Mouse (Mus musculus) frontal cortex, adult 2 months (tissue): Measurements from ENCODE around the gene Cox7b2. TPM values are rescaled to one million over a fixed set of nuclear protein-coding genes. Genes with fewer than 3 reads are reported as not detected.
A peak's percentile ranks its signal among the peaks of the same experiment; 100 is the strongest.
"Not testable (repeated sequence)": the region's sequence is repeated elsewhere in the genome, so short reads cannot be mapped to it uniquely, and the experiment has no call there.

Source experiments
- DNase-seq, 2 experiments: peaks; one replicate each; pipeline ENCODE4 v3.0.0; 2022; ENCODE audit warnings: low spot score in 1 of 2; ENCODE audit errors: extremely low spot score in 1 of 2
- polyA plus RNA-seq: library from polyadenylated mRNA; depleted of rRNA; stranded (reverse); fragments of >200 nt; gene quantifications from 2 replicates; pipeline ENCODE4 v1.2.3, GENCODE M21; 2012; rRNA removed

Gene Cox7b2
- 0.67 and 1.1 TPM in 2 replicates for polyA plus RNA-seq

DNA sequence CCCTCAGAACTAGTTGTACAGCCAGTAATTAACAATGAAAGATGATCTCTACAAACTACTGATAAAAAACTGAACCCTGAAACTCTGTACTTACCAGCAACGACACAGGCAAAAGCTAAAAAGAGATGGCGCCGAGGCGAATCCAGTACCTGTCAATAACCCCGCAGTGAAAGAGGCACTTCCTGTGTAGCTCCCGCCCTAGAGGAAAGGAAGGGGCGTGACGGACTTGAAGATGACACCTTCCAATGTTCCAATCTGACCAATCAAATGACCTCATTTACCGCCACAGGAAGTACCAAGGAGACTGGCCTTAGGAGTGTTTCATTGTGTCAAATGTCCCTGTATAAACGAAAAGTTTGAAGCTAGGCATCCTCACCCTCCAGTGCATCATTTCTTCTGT lies at the start of gene Cox7b2:
Cox7b2 (minus strand) TSS at position 127 of the 400 bp plus-strand sequence.
- DNase-seq = no peak

DNA sequence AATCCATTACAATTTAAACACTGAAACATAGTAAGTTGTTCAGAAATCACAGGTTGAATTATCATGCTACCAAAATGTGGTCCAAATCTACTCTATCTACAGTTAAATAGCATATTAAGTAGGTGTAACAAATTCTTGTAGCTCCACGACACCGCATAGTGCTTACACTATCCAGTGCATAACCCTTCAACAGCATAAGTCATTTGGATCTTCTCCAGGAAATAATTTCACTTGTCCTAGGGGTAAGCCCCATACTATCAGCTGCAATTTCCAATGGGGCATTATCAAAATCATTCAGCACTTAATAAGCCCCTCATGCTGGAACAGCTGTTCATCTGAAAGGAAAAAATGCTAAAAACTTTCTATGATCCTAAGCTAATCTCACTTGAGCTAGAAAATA lies 47.3 kb upstream of the Cox7b2 start:
- no peak for DNase-seq

DNA sequence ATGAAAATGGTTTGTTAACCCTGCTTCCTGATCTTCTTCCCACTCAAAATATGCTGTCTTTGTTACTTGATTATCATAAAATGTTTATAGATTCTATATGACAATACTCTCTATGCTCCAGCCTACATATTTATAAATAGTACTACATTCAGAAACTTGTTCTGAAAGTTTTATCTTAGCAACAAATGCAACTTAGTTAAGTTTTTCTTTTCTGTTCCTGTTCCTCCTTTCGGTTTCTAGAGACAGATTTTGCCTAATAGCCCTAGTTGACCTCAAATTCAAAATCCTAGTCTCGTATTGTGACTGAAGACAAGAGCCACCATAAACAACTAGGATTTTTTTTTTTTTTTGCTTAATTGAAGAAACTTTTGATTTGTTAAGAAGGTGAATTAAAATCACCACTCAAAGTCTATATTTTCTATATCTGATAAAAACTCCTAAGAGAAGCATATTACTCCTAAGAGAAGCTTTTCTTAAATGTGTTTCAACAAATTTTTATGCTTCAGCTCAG lies 45.8 kb upstream of the Cox7b2 start:
- DNase-seq = no peak

DNA sequence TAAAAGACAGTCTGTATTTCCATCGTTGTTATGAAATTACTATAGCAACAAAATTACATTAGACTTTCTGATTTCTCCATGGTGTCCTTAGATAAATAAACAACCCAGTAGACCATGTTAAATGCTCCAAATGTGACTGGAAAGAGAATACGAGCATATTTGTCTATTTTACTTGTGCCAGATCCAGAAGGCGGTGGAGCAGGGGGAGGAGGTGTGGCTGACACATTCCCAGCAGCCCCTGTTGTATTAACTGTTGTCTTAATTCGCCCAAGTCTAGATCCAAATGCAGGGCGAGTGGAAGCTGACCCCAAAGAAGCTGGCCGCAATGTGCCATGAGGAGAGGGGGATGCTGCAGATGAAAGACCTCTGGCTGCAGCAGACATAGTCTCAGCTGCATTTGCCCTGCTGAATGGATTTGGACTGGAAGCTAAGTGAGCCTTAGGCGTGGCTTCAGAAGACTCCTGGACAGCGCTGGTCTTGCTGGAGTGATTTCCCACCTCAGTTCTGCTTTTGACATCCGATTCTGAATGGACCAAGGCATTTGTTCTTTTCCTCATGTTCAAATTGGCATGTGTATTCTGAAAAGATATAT lies 23.7 kb upstream of the Cox7b2 start:
- no peak for DNase-seq

DNA sequence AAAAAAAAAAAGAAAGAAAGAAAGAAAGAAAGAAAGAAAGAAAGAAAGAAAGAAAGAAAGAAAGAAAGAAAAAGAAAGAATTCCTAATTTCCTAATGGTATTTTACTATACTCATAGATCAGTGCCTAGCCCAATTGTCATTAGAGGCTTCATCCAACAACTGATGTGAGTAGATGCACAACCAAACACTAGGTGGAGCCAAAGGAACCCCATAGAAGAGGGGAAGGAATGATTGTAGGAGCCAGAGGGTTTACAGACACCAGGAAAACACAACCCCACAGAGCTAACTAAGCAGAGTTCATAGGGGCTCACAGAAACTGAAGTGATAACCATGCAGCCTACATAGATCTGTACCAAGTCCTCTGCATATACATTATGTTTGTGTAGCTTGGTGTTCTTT lies 2.5 kb downstream of the Cox7b2 start:
- peak in 1 of 2 experiments; percentile 44 for DNase-seq

DNA sequence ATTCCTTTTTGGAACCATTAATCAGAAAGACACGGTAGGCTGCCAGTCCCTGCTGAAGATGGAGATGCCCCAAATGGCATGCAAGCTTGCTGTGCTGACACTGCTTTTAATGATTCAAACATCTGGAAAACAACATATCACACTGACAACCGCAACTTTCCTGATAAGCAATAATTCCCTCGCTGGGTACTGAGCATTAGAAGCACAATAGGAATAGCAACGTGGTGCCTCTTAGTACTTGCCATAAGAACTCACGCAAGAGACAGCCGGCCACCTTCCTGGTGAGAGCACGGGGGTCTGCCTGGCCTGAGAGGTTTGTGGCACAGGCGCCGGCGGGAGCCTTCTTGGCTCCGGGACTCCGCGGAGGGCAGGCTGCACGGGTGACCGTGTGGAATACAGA lies 22.5 kb downstream of the Cox7b2 start:
- DNase-seq = not testable (repeated sequence)

DNA sequence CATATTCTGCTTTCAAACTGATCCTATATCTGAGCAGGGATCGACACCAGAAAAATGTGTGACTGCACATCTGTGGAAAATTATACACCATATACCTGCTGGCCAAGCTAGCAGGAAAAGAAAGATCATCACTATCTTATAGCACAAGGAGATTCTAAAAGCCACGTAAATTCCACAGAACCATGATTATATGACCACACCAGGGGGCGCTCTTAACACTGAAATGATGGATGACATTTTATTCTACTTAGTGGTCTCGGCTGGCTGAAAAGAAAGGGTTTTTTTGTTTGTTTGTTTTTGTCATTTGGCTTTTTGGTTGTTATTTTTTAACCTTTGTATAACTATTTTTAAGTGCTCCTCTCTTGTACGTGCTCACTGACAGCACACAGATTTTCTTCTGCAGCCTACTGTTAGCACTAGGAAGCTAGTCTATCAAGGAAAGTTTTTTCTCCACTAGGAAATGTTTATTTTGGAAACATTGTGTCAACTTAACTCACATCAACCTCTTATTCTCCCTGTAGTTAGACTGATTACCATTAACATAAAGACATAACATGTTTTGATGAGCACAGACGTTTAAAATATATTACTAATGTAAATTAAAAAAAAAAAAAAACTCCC lies 45.8 kb downstream of the Cox7b2 start:
- DNase-seq = peak; percentile 49 to 92

DNA sequence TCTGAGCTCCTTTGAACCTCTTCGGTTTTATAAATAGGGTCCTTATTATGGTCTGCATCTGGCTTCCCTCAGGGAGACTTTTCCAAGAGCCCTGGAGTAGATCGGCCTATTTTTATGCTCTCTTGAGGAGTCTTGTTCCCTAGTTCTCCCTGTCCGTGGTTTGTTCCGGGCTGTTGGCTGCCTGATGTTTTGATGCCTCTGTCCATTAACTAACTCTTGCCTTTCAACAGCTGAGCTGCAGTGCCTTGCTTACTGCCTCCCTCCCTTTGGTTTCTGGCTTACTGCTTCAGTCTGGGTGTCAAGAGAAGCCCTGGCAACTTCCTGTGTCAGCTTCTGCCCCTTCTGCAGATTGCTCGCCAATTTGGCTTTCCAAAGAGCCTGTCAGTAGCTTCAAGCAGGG lies 52.4 kb downstream of the Cox7b2 start:
- DNase-seq = peak in 1 of 2 experiments; percentile 12

DNA sequence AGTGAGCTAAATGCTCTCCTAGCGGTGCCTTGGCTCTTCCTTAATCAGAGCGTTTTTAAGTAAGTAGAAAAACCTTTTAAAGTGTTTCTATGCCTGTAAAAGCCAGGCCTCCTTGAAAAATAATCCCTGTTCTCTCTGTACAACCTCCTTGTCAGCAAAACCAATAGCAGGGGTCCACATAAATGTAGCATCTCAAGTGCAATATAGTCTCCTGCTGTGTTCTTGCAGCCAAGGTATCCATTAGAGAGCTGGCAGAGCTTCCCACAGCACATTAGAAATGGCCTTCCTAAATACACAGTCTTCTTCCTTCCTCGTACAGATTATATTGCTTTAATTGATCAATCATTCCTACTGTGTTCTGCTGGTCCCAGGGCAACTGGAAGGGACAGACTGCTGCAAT lies 91.0 kb downstream of the Cox7b2 start:
- DNase-seq = no peak

DNA sequence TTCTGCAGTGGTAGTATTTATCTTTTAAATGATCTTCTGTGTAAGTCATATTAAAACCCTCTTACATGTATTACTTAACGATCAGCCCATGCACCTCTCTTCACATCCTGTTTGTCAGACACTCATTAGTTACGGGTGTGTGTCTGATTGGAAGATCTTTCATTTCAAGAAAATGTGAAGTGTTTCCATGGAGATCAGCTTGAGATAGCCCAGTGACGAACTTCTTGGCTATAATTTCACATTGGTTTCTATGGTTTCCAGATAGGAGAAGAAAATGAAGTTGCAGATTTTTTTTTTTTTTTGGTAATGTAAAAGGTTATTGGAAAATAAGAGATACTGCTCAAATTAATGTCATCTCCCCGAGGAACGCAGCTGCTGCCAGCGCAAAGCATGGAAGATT lies 107.8 kb downstream of the Cox7b2 start:
- peak; percentile 19 to 63 for DNase-seq

Other genes starting within 250 kb of the Cox7b2 start
- gene Gabrb1, start 109.9 kb upstream of the Cox7b2 start, polyA plus RNA-seq = 17.4 and 19.2 TPM in 2 replicates
- gene Gabra4, start 110.1 kb upstream of the Cox7b2 start, polyA plus RNA-seq = 41.6 and 43.5 TPM in 2 replicates